Mouse (Mus musculus) E14TG2a.4 (cell line): ENCODE measurements around the gene Wdr26.

ENCODE experiments used
- H3K27me3 ChIP-seq: 2 replicates; pipeline ENCODE4 v1.6.1; 2014; ENCODE audit warnings: low read length, control low read depth; ENCODE audit not compliant: insufficient read depth
- H3K36me3 ChIP-seq: 2 replicates; pipeline ENCODE4 v1.6.1; 2014; ENCODE audit warnings: low read length, control low read depth; ENCODE audit not compliant: insufficient read depth
- H3K4me1 ChIP-seq: replicated peaks from 2 replicates; pipeline ENCODE4 v1.6.1; 2014; ENCODE audit warnings: low read depth, low read length, control low read depth
- H3K4me3 ChIP-seq: replicated peaks from 2 replicates; pipeline ENCODE4 v1.5.1; 2014; ENCODE audit warnings: mild to moderate bottlenecking, low read length
- H3K9me3 ChIP-seq: 2 replicates; pipeline ENCODE4 v1.6.1; 2014; ENCODE audit warnings: low read length, control low read depth
- CTCF ChIP-seq: conservative IDR thresholded peaks from 2 replicates; pipeline ENCODE4 v1.5.1; 2014; ENCODE audit warnings: low read length
- NANOG ChIP-seq: IDR thresholded peaks from 2 replicates; pipeline ENCODE4 v1.6.1; 2014; ENCODE audit warnings: borderline replicate concordance, low read length, mixed read lengths
- POU5F1 ChIP-seq: IDR thresholded peaks from 2 replicates; pipeline ENCODE4 v1.6.1; 2014; ENCODE audit warnings: low read length, borderline replicate concordance

Wdr26 gene

GRCm38 (mm10) chr1:181143950-181144836, 67.6 kb downstream of the Wdr26 start, which contains the start of the genes Nvl and Cnih4:
Gene Nvl, minus strand, starts transcription at chr1:181144204.
Gene Cnih4, plus strand, starts transcription at chr1:181144693.
- TF ChIP-seq CTCF (no peak), NANOG (no peak), POU5F1 (no peak)
- Histone ChIP-seq H3K9me3 (no peaks in the 10 kb centered on the region), H3K4me3 (peak within 1 kb of the TSS; percentile 95), H3K4me1 (peaks cover 46% of the 10 kb centered on the region), H3K36me3 (peaks cover 35% of the 10 kb centered on the region), H3K27me3 (no peaks in the 10 kb centered on the region)

- Histone ChIP-seq H3K4me3 (peak overlapping the region; percentile 95), H3K9me3 (no peaks in the 10 kb centered on the region), H3K36me3 (peaks cover 41% of the 10 kb centered on the region), H3K4me1 (peaks cover 40% of the 10 kb centered on the region), H3K27me3 (no peaks in the 10 kb centered on the region)
- no peak for TF ChIP-seq POU5F1
- no peak for TF ChIP-seq CTCF
- no peak for TF ChIP-seq NANOG
Measured at GRCm38 (mm10) chr1:181143609-181143949, 68.2 kb downstream of the Wdr26 start.

DNA sequence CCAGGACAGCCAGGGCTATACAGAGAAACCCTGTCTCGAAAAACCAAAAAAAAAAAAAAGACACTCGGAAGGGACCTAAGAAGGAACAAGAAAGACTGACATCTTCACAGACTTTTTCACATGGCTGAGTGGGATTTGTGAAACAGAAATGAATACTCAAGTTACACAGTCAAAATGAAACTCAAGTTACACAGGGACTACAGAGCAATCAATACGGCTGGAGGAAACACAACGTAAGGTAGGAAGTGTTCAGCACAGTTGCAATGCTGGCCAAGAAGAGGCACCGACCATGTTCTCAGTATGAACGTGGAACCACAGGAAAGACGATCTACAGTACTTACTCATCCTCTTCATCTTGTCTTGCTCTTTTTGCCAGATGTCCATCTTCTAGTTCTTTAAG, 73.1 kb downstream of the Wdr26 start:
- Histone ChIP-seq H3K9me3 (no peaks in the 10 kb centered on the region), H3K27me3 (no peaks in the 10 kb centered on the region), H3K4me3 (no peak overlapping the region), H3K4me1 (peaks cover 9% of the 10 kb centered on the region), H3K36me3 (peaks cover 85% of the 10 kb centered on the region)
- TF ChIP-seq CTCF = no peak
- TF ChIP-seq NANOG = no peak
- TF ChIP-seq POU5F1 = no peak

- no peaks in the 10 kb centered on the region for H3K27me3 ChIP-seq
- TF ChIP-seq CTCF = no peak
- TF ChIP-seq NANOG = no peak
- no peak for TF ChIP-seq POU5F1
- no peaks in the 10 kb centered on the region; the same call in 1 of the 2 replicates for H3K4me1 ChIP-seq
- no peak overlapping the region for H3K4me3 ChIP-seq
- peaks cover 95% of the 10 kb centered on the region for H3K36me3 ChIP-seq
- H3K9me3 ChIP-seq = no peaks in the 10 kb centered on the region
Measured at GRCm38 (mm10) chr1:181131915-181132314, 79.9 kb downstream of the Wdr26 start.

DNA sequence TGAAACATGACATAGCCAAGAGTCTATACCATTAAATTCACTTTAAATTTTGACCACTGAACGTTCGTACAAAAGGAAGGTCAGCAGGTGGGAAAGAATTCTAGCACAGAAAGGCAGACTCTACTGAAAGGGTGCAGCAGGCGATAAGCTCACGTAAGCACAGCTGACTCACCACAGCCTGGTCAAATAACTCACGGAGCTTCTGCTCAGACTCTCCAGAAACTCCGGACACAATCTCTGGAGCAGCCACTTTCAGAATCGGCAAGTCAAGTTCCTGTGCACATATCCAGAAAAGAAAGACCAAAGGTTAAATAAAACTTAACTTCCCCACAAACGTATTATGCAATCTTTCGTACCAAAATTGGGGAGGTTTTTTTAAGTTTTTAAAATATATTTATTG, 85.0 kb downstream of the Wdr26 start:
- TF ChIP-seq POU5F1 (no peak), CTCF (no peak), NANOG (no peak)
- Histone ChIP-seq H3K9me3 (no peaks in the 10 kb centered on the region), H3K4me3 (no peak overlapping the region), H3K27me3 (no peaks in the 10 kb centered on the region), H3K36me3 (peaks cover 98% of the 10 kb centered on the region), H3K4me1 (no peaks in the 10 kb centered on the region)

- H3K4me3 ChIP-seq = no peak overlapping the region
- TF ChIP-seq NANOG (no peak), POU5F1 (no peak)
- no peaks in the 10 kb centered on the region for H3K9me3 ChIP-seq
- peaks cover 99% of the 10 kb centered on the region for H3K36me3 ChIP-seq
- H3K4me1 ChIP-seq = peaks cover under 1% of the 10 kb centered on the region; the same call in 1 of the 2 replicates
- no peaks in the 10 kb centered on the region for H3K27me3 ChIP-seq
Measured at GRCm38 (mm10) chr1:181125916-181126315, 85.9 kb downstream of the Wdr26 start.

- Histone ChIP-seq H3K4me3 (no peak overlapping the region), H3K27me3 (no peaks in the 10 kb centered on the region), H3K4me1 (peaks cover 5% of the 10 kb centered on the region; the same call in 1 of the 2 replicates), H3K36me3 (peaks cover 99% of the 10 kb centered on the region), H3K9me3 (no peaks in the 10 kb centered on the region)
- TF ChIP-seq NANOG (no peak), POU5F1 (no peak), CTCF (no peak)
Measured at GRCm38 (mm10) chr1:181124145-181124544, 87.7 kb downstream of the Wdr26 start.
